Mouse (Mus musculus): ENCODE measurements around the gene Car9. TPM values are rescaled to one million over a fixed set of nuclear protein-coding genes. Genes with fewer than 3 reads are reported as not detected.
"Not testable (repeated sequence)": the region's sequence is repeated elsewhere in the genome, so short reads cannot be mapped to it uniquely, and the experiment has no call there.

Gene Car9
- total and polyA plus RNA-seq, 3 experiments, result 0.77 to 3.3 TPM; not detected in 1

- Histone ChIP-seq H3K4me1 (ENCODE audit: control insufficient read depth in 1 of 2, insufficient read depth in 2 of 2, low read length in 2 of 2) (peaks cover 0 to 20% of the 10 kb centered on the region in 2 experiments; a peak in 2 of 4 replicates), H3K36me3 (ENCODE audit: control insufficient read depth in 1 of 2, insufficient read depth in 2 of 2, low read length in 2 of 2) (peaks cover 0 to 11% of the 10 kb centered on the region in 2 experiments; a peak in 2 of 4 replicates)
- H3K79me2 ChIP-seq (ENCODE audit: control insufficient read depth, insufficient read depth, low read length, poor library complexity); H3K27ac ChIP-seq (ENCODE audit: control insufficient read depth, low read depth, low read length); H3K9me3 ChIP-seq (replicated peaks; ENCODE audit: insufficient read depth, low read length); H3K4me3 ChIP-seq (ENCODE audit: control insufficient read depth in 1 of 2, insufficient read depth in 1 of 2, low read depth in 2 of 2, low read length in 2 of 2); H3K9ac ChIP-seq (ENCODE audit: control insufficient read depth, low read depth, low read length, poor library complexity, severe bottlenecking); H3K27me3 ChIP-seq (ENCODE audit: control insufficient read depth in 1 of 2, insufficient read depth in 2 of 2, low read length in 2 of 2): not testable (repeated sequence)
- peak; percentile 36 for TF ChIP-seq RAD21 (IDR thresholded peaks at IDR 0.05; ENCODE audit: low read depth, low read length)
- 0 out of 2 replicates have a peak, but pooled peaks have one; percentile 39 for TF ChIP-seq TBP (IDR thresholded peaks at IDR 0.05; ENCODE audit: low read depth, low read length)
- peak; percentile 33 to 55 (median 46); a peak in 5 of 6 replicates for TF ChIP-seq CTCF (IDR thresholded peaks at IDR 0.05 in 2 of 3, conservative IDR thresholded peaks at IDR 0.05 in 1 of 3; ENCODE audit: control insufficient read depth in 1 of 3, insufficient read depth in 1 of 3, low read depth in 2 of 3, low read length in 3 of 3, poor library complexity in 1 of 3, severe bottlenecking in 1 of 3)
- TF ChIP-seq SMC3 (IDR thresholded peaks at IDR 0.05; ENCODE audit: low read depth, low read length), result peak; percentile 50
- peak; percentile 51 for DNase-seq (ENCODE audit: low read depth, low spot score)
Observed at GRCm38 (mm10) chr4:43485666-43486065, 21.1 kb upstream of the Car9 start.

GRCm38 (mm10) chr4:43489611-43490010, 17.2 kb upstream of the Car9 start:
- TF ChIP-seq ZC3H11A (IDR thresholded peaks at IDR 0.05; ENCODE audit: low read depth, low read length), result no peak
- TF ChIP-seq JUND (IDR thresholded peaks at IDR 0.05; ENCODE audit: low read depth, low read length), result no peak
- no peak for TF ChIP-seq GATA1 (IDR thresholded peaks at IDR 0.05; ENCODE audit: low read depth, low read length)
- no peak for TF ChIP-seq POLR2AphosphoS2 (IDR thresholded peaks at IDR 0.05; ENCODE audit: low read length)
- TF ChIP-seq ZKSCAN1 (IDR thresholded peaks at IDR 0.05; ENCODE audit: low read depth, low read length), result no peak
- no peak for TF ChIP-seq USF1 (IDR thresholded peaks at IDR 0.05; ENCODE audit: low read depth, low read length)
- TF ChIP-seq CHD1 (IDR thresholded peaks at IDR 0.05; ENCODE audit: low read depth, low read length), result no peak
- no peak for DNase-seq (ENCODE audit: low read depth, low spot score)
- H3K27me3 ChIP-seq (ENCODE audit: control insufficient read depth in 1 of 2, insufficient read depth in 2 of 2, low read length in 2 of 2), result no peaks in the 10 kb centered on the region
- H3K4me1 ChIP-seq (ENCODE audit: control insufficient read depth in 1 of 2, insufficient read depth in 2 of 2, low read length in 2 of 2), result peaks cover under 1 to 11% of the 10 kb centered on the region in 2 experiments; a peak in 2 of 4 replicates
- H3K4me3 ChIP-seq (ENCODE audit: control insufficient read depth in 1 of 2, insufficient read depth in 1 of 2, low read depth in 2 of 2, low read length in 2 of 2), result no peak overlapping the region
- H3K79me2 ChIP-seq (ENCODE audit: control insufficient read depth, insufficient read depth, low read length, poor library complexity), result peaks cover 5% of the 10 kb centered on the region; the same call in 1 of the 2 replicates
- no peak overlapping the region for H3K27ac ChIP-seq (ENCODE audit: control insufficient read depth, low read depth, low read length)
- no peak overlapping the region for H3K9ac ChIP-seq (ENCODE audit: control insufficient read depth, low read depth, low read length, poor library complexity, severe bottlenecking)
- H3K36me3 ChIP-seq (ENCODE audit: control insufficient read depth in 1 of 2, insufficient read depth in 2 of 2, low read length in 2 of 2), result no peaks in the 10 kb centered on the region
- H3K9me3 ChIP-seq (replicated peaks; ENCODE audit: insufficient read depth, low read length), result no peaks in the 10 kb centered on the region

- peaks cover 2 to 19% of the 10 kb centered on the region in 2 experiments; a peak in 2 of 4 replicates for H3K4me1 ChIP-seq (ENCODE audit: control insufficient read depth in 1 of 2, insufficient read depth in 2 of 2, low read length in 2 of 2)
- no peak overlapping the region for H3K4me3 ChIP-seq (ENCODE audit: control insufficient read depth in 1 of 2, insufficient read depth in 1 of 2, low read depth in 2 of 2, low read length in 2 of 2)
- H3K36me3 ChIP-seq (ENCODE audit: control insufficient read depth in 1 of 2, insufficient read depth in 2 of 2, low read length in 2 of 2), result no peaks in the 10 kb centered on the region
- H3K9me3 ChIP-seq (replicated peaks; ENCODE audit: insufficient read depth, low read length), result no peaks in the 10 kb centered on the region
- H3K27me3 ChIP-seq (ENCODE audit: control insufficient read depth in 1 of 2, insufficient read depth in 2 of 2, low read length in 2 of 2), result no peaks in the 10 kb centered on the region
- peak; percentile 43 for DNase-seq (ENCODE audit: low read depth, low spot score)
- peaks cover 5% of the 10 kb centered on the region; the same call in 1 of the 2 replicates for H3K79me2 ChIP-seq (ENCODE audit: control insufficient read depth, insufficient read depth, low read length, poor library complexity)
- no peak overlapping the region for H3K27ac ChIP-seq (ENCODE audit: control insufficient read depth, low read depth, low read length)
- H3K9ac ChIP-seq (ENCODE audit: control insufficient read depth, low read depth, low read length, poor library complexity, severe bottlenecking), result no peak overlapping the region
- TF ChIP-seq MYB (IDR thresholded peaks at IDR 0.05; ENCODE audit: low read depth, low read length) (no peak), EP300 (IDR thresholded peaks at IDR 0.05; ENCODE audit: low read depth in 1 of 2, low read length in 2 of 2) (0 out of 4 replicates have a peak, but pooled peaks of 1 of the 2 experiments have one; percentile 26), ETS1 (IDR thresholded peaks at IDR 0.05; ENCODE audit: low read depth, low read length) (0 out of 2 replicates have a peak, but pooled peaks have one; percentile 21), NRF1 (IDR thresholded peaks at IDR 0.05; ENCODE audit: insufficient read depth, low read depth, low read length, poor library complexity, severe bottlenecking) (no peak), RAD21 (IDR thresholded peaks at IDR 0.05; ENCODE audit: low read depth, low read length) (no peak), TAL1 (IDR thresholded peaks at IDR 0.05; ENCODE audit: low read length) (peak; percentile 81), MAFK (IDR thresholded peaks at IDR 0.05; ENCODE audit: borderline replicate concordance, low read depth, low read length) (no peak), MXI1 (IDR thresholded peaks at IDR 0.05; ENCODE audit: low read depth, low read length) (no peak)
Observed at GRCm38 (mm10) chr4:43490801-43491200, 16.0 kb upstream of the Car9 start.
